Mouse (Mus musculus) lung, embryonic 14.5 days (tissue): Measurements from ENCODE around the gene Thy1. TPM values are rescaled to one million over a fixed set of nuclear protein-coding genes. Genes with fewer than 3 reads are reported as not detected.
A peak's percentile ranks its signal among the peaks of the same experiment; 100 is the strongest.

Source experiments
- ATAC-seq: fragments of 200-750 bp; cut with Nextera tagmentation; 2 replicates; pipeline ENCODE4 v1.8.0; 2017; ENCODE audit warnings: mild to moderate bottlenecking, moderate TSS enrichment, moderate library complexity; ENCODE audit not compliant: insufficient read depth
- DNase-seq: peaks from one replicate; pipeline ENCODE4 v3.0.0-alpha.2; 2015
- H3K27ac ChIP-seq: fragments of 300-500 bp; sonication (generic); 2 replicates; pipeline ENCODE4 v1.5.1; 2014; ENCODE audit warnings: low read depth, mild to moderate bottlenecking, moderate library complexity
- H3K27me3 ChIP-seq: fragments of 300-500 bp; sonication (generic); 2 replicates; pipeline ENCODE4 v1.6.1; 2014; ENCODE audit warnings: low read length, control low read depth; ENCODE audit not compliant: insufficient read depth
- H3K36me3 ChIP-seq: fragments of 300-500 bp; sonication (generic); 2 replicates; pipeline ENCODE4 v1.6.1; 2014; ENCODE audit warnings: control low read depth; ENCODE audit not compliant: insufficient read depth
- H3K4me1 ChIP-seq: fragments of 300-500 bp; sonication (generic); 2 replicates; pipeline ENCODE4 v1.6.1; 2014; ENCODE audit warnings: antibody characterized with exemption, control low read depth; ENCODE audit not compliant: insufficient read depth
- H3K4me2 ChIP-seq: fragments of 300-500 bp; sonication (generic); 2 replicates; pipeline ENCODE4 v1.6.1; 2014; ENCODE audit warnings: mild to moderate bottlenecking
- H3K4me3 ChIP-seq: fragments of 300-500 bp; sonication (generic); 2 replicates; pipeline ENCODE4 v1.5.1; 2014; ENCODE audit warnings: low read depth, low read length
- H3K9ac ChIP-seq: fragments of 300-500 bp; sonication (generic); 2 replicates; pipeline ENCODE4 v1.6.1; 2014
- H3K9me3 ChIP-seq: fragments of 300-500 bp; sonication (generic); 2 replicates; pipeline ENCODE4 v1.6.1; 2016; ENCODE audit warnings: low read depth, low read length, control low read depth
- CTCF ChIP-seq: IDR thresholded peaks from 2 replicates; pipeline ENCODE4 v1.5.1; 2016; ENCODE audit warnings: antibody characterized with exemption, low read depth
- WGBS: fragments of 180-500 bp; shearing (Covaris S2); extraction: QIAGEN DNeasy Blood & Tissue Kit; methylation state at CpG from one replicate; pipeline ENCODE4 v1.1.7; 2014; 5-methylcytosine and 5-hydroxymethylcytosine counted together
- polyA plus RNA-seq: library from polyadenylated mRNA; unstranded; fragments of >200 nt; fragmentation: Nextera tagmentation; extraction: Ambion mirVana; gene quantifications from 2 replicates; pipeline ENCODE4 v1.2.1, GENCODE M21; 2014

The Thy1 gene
- polyA plus RNA-seq, 1 experiment from 2014 or later = 0.46 TPM

DNA sequence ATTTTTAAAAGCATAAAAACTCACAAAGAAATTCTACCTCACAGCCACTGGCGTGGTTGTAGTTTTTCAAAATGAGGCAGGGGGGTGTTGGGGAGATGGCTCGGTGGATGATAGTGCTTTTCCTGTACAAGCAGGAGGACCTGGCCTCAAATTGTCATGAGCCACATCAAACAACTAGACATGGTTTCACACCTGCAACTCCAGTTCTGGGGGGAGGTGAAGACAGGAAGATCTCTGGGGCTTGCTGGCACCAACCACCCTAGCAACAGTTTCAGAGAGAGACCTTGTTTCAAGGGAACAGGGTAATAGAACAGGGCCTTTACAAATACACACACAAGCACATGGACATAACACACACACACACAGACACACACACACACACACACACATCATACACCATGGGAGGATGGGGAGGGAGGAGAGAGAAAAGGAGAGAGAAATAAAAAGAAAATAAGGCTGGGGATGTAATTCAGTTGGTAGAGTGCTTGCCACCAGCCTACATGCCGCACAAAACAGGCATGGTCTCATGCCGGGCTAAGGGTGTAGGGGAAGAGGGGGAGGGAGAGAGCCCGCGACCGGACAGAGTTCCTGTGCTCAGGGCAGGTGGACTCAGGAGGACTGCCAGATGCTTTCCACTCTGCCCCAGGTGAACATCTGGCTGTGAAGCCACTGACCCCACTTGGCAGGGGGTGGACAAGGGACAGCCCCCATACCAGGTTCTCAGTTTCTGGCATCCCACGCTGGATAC is 20.9 kb upstream of the Thy1 start:
- ATAC-seq (no peak), DNase-seq (no peak)
- no peak overlapping the region for H3K4me2 ChIP-seq
- H3K9ac ChIP-seq = no peak overlapping the region
- H3K9me3 ChIP-seq = no peaks in the 10 kb centered on the region
- no peaks in the 10 kb centered on the region for H3K4me1 ChIP-seq
- TF ChIP-seq CTCF = no peak
- H3K36me3 ChIP-seq = no peaks in the 10 kb centered on the region
- no peak overlapping the region for H3K4me3 ChIP-seq
- no peak overlapping the region for H3K27ac ChIP-seq
- H3K27me3 ChIP-seq = no peaks in the 10 kb centered on the region
- 66% methylated on average over 8 of the region's 8 CpGs for WGBS

- TF ChIP-seq CTCF = no peak
- DNase-seq = no peak
- Histone ChIP-seq H3K4me1 (no peaks in the 10 kb centered on the region), H3K27ac (no peak overlapping the region), H3K27me3 (no peaks in the 10 kb centered on the region), H3K4me3 (no peak overlapping the region), H3K4me2 (no peak overlapping the region), H3K9me3 (no peaks in the 10 kb centered on the region), H3K36me3 (no peaks in the 10 kb centered on the region), H3K9ac (no peak overlapping the region)
- no peak for ATAC-seq
- 75% methylated on average over 3 of the region's 3 CpGs for WGBS
Observed at GRCm38 (mm10) chr9:44024096-44024495, 19.1 kb upstream of the Thy1 start.

DNA sequence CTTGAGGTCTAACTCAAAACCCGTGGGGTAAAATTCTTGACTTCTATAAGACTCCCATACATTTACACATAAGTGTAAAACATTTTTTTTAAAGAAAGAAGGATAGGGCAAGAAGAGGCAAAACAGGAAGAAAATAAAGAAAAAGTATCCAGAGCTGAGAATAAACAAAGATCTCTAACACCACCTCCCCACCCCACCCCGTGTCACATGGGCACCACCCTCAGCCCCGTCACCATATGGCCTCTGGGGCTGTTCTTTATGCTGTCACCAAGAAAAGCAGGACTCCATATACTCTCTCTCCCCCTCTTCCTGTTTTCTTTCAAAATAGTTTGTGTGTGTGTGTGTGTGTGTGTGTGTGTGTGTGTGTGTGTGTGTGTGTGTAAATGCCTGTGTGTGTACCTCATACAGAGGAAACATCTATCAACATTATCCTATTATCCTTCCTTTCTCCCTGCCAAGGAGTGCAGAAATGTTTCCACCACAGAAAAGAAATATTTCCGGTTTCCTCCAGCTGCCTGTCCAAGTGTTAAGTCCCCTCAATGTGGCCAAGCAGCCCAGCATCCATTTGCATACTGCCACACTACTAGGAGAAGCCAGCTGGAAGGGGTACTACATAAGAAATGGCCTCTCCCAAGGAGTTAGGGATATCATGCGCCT is 13.5 kb upstream of the Thy1 start:
- Histone ChIP-seq H3K27ac (no peak overlapping the region), H3K9me3 (no peaks in the 10 kb centered on the region), H3K4me3 (no peak overlapping the region), H3K4me2 (no peak overlapping the region), H3K9ac (no peak overlapping the region), H3K4me1 (no peaks in the 10 kb centered on the region), H3K36me3 (no peaks in the 10 kb centered on the region), H3K27me3 (no peaks in the 10 kb centered on the region)
- DNase-seq (peak; percentile 37), ATAC-seq (no peak)
- 47% methylated on average over 5 of the region's 5 CpGs for WGBS
- no peak for TF ChIP-seq CTCF

GRCm38 (mm10) chr9:44030646-44031045 is 12.5 kb upstream of the Thy1 start:
- ATAC-seq (no peak), DNase-seq (no peak)
- Histone ChIP-seq H3K36me3 (no peaks in the 10 kb centered on the region), H3K4me1 (no peaks in the 10 kb centered on the region), H3K27ac (no peak overlapping the region), H3K9ac (no peak overlapping the region), H3K4me2 (no peak overlapping the region), H3K9me3 (no peaks in the 10 kb centered on the region), H3K4me3 (no peak overlapping the region), H3K27me3 (no peaks in the 10 kb centered on the region)
- 89% methylated on average over 4 of the region's 4 CpGs for whole genome bisulfite sequencing
- TF ChIP-seq CTCF = no peak

DNA sequence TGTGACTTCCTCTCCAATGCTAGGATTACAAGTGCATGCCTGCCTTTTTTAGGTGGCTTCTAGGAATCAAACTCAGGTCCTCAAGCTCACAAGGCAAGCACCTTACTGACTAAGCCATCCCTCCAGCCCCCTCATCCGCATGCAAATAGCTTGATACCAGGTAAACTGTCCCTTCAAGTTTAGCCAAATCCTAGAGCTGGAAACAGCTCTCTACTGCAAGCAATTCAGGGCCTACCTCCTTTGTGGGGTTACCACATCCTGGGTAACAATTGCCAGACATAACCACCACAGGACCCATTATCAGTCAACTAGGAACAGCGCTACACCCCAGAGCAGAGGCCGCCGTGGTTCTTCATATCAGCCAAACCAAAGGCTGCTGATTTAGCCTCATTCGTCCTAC is 12.1 kb upstream of the Thy1 start:
- Histone ChIP-seq H3K36me3 (no peaks in the 10 kb centered on the region), H3K27me3 (no peaks in the 10 kb centered on the region), H3K9ac (no peak overlapping the region), H3K4me2 (no peak overlapping the region), H3K27ac (no peak overlapping the region), H3K4me3 (no peak overlapping the region), H3K4me1 (no peaks in the 10 kb centered on the region), H3K9me3 (no peaks in the 10 kb centered on the region)
- ATAC-seq (no peak), DNase-seq (no peak)
- no peak for TF ChIP-seq CTCF
- 75% methylated on average over 5 of the region's 5 CpGs for WGBS

GRCm38 (mm10) chr9:44031946-44032345 is 11.2 kb upstream of the Thy1 start:
- no peak overlapping the region for H3K4me3 ChIP-seq
- H3K36me3 ChIP-seq = no peaks in the 10 kb centered on the region
- no peak for ATAC-seq
- DNase-seq = no peak
- H3K4me1 ChIP-seq = no peaks in the 10 kb centered on the region
- WGBS = 69% methylated on average over 4 of the region's 4 CpGs
- no peak overlapping the region for H3K9ac ChIP-seq
- H3K27ac ChIP-seq = no peak overlapping the region
- H3K4me2 ChIP-seq = no peak overlapping the region
- no peaks in the 10 kb centered on the region for H3K27me3 ChIP-seq
- TF ChIP-seq CTCF = no peak
- no peaks in the 10 kb centered on the region for H3K9me3 ChIP-seq

- H3K9me3 ChIP-seq = no peaks in the 10 kb centered on the region
- no peak overlapping the region for H3K4me3 ChIP-seq
- 92% methylated on average over 5 of the region's 5 CpGs for WGBS
- ATAC-seq (no peak), DNase-seq (no peak)
- no peaks in the 10 kb centered on the region for H3K36me3 ChIP-seq
- no peak overlapping the region for H3K9ac ChIP-seq
- no peaks in the 10 kb centered on the region for H3K27me3 ChIP-seq
- H3K4me2 ChIP-seq = no peak overlapping the region
- no peaks in the 10 kb centered on the region for H3K4me1 ChIP-seq
- H3K27ac ChIP-seq = no peak overlapping the region
- TF ChIP-seq CTCF = no peak
Observed at GRCm38 (mm10) chr9:44033317-44033716, 9.9 kb upstream of the Thy1 start.
